Mouse (Mus musculus) gastrocnemius, postnatal 14 days (tissue): ENCODE data around the gene Nnmt. TPM values are rescaled to one million over a fixed set of nuclear protein-coding genes. Genes with fewer than 3 reads are reported as not detected.

Experiments
- DNase-seq: peaks from one replicate; pipeline ENCODE4 v3.0.0; 2021; ENCODE audit warnings: mixed read lengths
- intact Hi-C: fragments of 180-260 bp; cut with DNase I; formaldehyde crosslinking; loops from one replicate; pipeline ENCODE4 v1.15.1; 2025; ENCODE audit warnings: low total_unique reads
- long read RNA-seq, 2 experiments: library from polyadenylated mRNA; stranded (forward); transcript quantifications; one replicate each; pipeline ENCODE4 v2.0.0; 2021
- total RNA-seq, 2 experiments: library from RNA; stranded (reverse); gene quantifications; 2 replicates each; pipeline ENCODE4 v1.2.3; 2021

Gene Nnmt
- total RNA-seq, result 1 to 10 TPM; 6.2 to 7.8 TPM
- long read RNA-seq, experiment 1, partial matches to known transcripts, result 0 of 6 reads
- long read RNA-seq, experiment 1, other reads (novel, unspliced or antisense), result 1 of 6 reads
- long read RNA-seq, experiment 2, transcript Nnmt-201 (3 exons, 1,043 nt), result major isoform, 7 of 7 reads
- long read RNA-seq, experiment 2, partial matches to known transcripts, result 0 of 7 reads
- long read RNA-seq, experiment 2, other reads (novel, unspliced or antisense), result 0 of 7 reads

GRCm38 (mm10) chr9:48604939-48605598 is at the start of gene Nnmt:
Gene Nnmt (minus strand): TSS chr9:48605153.
- DNase-seq, result no peak
- intact Hi-C loops, result no loop called here

DNA sequence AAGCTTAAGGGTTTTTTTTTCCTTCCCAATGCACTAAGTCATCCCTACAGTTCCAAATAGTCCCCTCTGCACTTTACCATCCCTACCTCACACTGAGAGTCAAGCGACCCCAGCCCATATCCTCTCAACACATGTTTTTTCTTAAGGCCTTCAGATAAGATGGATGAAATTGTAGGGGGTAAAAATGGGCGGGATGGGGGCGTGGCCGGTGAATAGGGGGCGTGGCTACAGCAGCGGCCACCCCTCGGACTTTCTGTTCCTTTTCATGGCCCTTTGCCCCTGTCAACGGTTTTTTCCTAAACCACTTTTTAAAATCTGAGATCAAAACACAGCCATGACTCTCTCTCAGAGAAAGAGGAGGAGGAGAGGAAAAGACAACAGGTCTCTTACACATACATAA is 49.8 kb upstream of the Nnmt start:
- intact Hi-C loops, result loop anchor here (5.0 kb wide), 1 partner anchor 78 kb away; no protein-coding TSS in a partner anchor
- DNase-seq, result no peak

GRCm38 (mm10) chr9:48653399-48654070 is 48.6 kb upstream of the Nnmt start:
- intact Hi-C loops, result loop anchor here (5.0 kb wide), 1 partner anchor 79 kb away; no protein-coding TSS in a partner anchor

DNA sequence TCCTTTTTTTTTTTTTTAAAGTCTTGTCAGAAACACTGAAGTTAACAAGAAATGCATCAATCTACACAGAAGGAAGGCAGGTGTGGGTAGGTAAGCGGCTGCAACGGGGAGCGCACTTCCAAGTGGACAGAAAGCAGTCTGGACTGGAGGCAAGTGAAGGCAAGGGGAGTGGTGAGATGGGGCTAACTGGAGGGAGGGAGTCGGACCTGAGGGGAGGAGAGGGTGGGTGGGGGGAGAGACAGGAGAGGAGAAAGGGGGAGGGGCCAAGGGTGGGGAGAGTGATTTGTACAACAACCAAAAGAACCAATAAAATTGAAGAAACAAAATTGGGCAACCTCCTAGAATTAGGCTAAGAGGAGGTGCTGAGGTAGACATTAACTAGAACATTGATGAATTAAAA is 47.1 kb upstream of the Nnmt start:
- intact Hi-C loops, result loop anchor here (5.0 kb wide), 1 partner anchor 80 kb away; no protein-coding TSS in a partner anchor
- DNase-seq, result no peak

More at GRCm38 (mm10) chr9:48653399-48654070, 48.6 kb upstream of the Nnmt start:
- no peak for DNase-seq

GRCm38 (mm10) chr9:48650846-48651245 is 45.9 kb upstream of the Nnmt start:
- intact Hi-C loops, result loop anchor here (5.0 kb wide), 1 partner anchor 81 kb away; no protein-coding TSS in a partner anchor
- no peak for DNase-seq

GRCm38 (mm10) chr9:48649851-48650685 is 45.1 kb upstream of the Nnmt start:
- DNase-seq, result no peak
- intact Hi-C loops, result loop anchor here (5.0 to 10.0 kb wide), 2 partner anchors 82 to 405 kb away; partner anchors contain the start of gene Zw10

DNA sequence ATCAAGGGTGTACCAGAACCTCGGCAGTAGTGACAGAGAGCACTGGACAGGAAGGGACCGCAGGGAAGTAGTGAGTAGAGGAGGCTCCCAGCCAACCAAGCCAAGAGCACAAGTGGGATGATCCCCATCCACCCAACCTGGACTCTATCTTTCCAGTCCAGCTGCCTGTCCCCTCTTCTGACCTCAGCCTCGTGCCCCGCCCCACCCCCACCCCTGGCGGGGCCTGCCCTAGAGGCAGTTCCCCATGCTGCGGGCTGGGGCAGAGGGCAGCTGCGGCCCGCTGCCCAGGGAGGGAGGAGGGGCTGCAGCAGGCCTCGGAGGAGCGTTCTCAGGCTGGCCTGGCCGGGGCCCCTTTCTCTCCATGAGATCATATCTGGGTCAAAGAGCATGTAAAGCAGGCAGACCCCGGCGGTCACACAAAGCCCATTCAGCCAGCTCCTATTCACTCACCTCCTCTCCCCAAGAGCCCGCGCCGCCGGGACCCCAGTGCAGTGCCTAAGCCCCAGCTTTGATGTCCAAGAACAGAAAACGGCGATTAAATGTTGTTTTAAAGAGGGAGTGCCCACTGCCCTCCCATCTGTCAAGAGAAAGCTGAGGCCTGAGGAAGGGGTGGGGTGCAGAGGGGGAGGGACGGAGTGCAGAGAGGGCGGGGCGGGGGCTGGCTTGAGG is 44.3 kb upstream of the Nnmt start:
- DNase-seq, result peak; percentile 69
- intact Hi-C loops, result loop anchor here (10.0 kb wide), 1 partner anchor 406 kb away; the partner anchor contains the start of gene Zw10

DNA sequence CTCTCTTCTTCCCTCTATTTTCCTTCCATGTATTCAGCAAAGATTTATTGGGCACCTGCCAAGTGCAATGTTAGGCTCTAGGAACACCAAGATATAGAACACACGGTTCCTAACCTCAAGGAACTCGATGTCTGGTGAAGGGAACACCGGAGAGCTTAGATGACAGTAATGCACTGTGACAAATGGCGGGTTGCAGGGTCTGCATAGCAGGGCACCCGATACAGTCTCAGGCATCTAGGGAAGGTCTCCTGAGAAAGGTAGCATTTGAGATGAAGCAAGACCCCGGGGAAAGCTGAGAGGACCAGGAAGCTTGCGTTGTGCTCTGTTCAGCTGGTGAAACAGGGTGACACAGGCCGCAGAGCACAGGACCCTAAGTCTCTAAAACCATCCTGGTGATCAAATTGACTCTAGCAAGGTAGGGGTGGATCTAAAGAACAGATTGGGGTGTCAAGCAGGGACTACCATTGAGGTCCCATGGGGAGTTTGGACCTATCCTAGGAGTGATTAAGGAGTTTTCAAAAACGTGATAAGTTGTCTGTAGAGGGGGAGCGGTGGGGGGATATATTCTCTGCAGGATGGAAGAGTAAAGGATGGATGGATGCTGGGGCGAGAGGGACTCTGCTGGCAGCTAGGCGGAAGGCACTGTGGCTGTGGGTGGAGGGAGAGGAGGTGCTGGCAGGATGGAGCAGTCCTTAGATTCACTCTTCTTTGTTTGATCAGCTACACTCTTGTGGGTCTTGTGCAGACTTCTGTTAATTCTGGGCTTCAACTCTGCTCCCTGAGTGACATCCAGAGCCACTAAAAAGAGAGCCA is 43.5 kb upstream of the Nnmt start:
- no peak for DNase-seq
- intact Hi-C loops, result loop anchor here (10.0 kb wide), 1 partner anchor 406 kb away; the partner anchor contains the start of gene Zw10

DNA sequence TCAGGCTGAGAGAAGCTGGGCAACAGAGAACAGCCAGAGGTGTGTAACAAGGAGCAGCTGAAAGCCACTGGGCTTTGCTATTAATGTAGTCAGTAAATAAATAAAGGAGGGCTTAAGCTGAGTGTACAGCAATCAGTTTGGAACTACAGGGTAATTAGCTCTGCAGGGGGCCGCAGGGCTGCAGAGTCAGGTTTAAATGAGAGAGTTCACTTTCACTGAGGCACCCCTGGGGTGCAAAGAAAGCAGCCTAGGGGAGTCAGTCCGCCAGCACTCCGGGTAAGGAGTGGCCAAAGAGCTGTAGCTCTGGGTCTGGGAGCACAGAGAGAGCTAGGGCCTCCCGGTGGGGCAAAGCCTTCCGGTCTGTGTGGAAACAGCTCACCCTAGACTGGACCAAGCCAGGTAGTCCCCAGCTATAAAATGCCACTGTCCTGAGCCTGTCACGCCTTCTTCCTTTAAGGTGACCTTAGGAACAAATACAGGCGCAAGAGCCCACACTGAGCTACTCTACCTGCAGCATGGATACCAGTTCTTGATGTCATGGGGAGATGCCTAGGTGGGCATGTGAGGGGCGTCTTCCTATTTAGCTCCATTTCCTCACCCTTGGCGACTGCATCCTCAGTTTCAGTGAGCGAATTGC is 42.8 kb upstream of the Nnmt start:
- DNase-seq, result no peak

DNA sequence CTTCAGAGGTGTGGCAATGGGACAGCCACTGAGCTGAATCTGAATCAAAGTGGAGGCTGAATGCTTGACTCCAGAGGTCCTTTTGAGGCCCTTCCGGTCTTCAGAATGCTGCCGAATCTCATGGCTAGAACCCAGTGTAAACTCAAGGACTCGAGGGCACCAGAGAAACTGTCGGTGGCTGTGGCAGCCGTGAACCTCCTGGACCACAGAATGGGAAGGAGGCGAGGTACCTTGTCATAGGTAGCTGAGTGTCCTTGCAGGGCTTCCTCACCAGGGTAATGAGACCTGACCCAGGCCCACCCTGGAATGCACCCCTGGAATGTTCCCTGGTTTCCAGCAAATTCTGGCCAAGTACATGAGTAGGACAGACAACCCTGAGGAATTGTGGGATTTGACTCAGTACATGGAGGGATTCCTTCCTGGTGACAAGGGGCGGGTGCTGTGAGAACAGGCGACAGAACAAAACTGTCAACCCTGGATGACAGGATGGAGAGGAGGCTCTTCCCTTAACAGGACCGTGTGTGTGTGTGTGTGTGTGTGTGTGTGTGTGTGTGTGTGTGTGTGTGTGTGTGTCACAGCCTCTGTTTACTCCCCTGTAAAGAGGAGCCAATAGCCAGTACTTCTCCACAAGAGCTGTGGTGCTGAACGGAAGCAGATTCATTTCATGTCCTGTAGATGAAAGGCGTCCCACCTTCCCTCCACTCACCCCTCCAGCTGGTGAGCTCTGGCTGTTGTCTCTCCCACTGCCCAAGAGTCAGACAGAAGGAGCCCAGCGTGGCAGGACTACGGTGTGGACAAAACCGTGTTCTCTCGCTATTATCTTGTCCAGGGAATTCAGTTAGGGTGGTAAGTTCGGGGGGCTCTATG is 42.1 kb upstream of the Nnmt start:
- no peak for DNase-seq
- intact Hi-C loops, result loop anchor here (10.0 kb wide), 1 partner anchor 408 kb away; the partner anchor contains the start of gene Zw10

More for the DNA sequence above, 42.8 kb upstream of the Nnmt start:
- intact Hi-C loops, result loop anchor here (10.0 kb wide), 1 partner anchor 407 kb away; the partner anchor contains the start of gene Zw10

GRCm38 (mm10) chr9:48646251-48646650 is 41.3 kb upstream of the Nnmt start:
- DNase-seq, result peak; percentile 56
- intact Hi-C loops, result loop anchor here (10.0 kb wide), 1 partner anchor 409 kb away; the partner anchor contains the start of gene Zw10

DNA sequence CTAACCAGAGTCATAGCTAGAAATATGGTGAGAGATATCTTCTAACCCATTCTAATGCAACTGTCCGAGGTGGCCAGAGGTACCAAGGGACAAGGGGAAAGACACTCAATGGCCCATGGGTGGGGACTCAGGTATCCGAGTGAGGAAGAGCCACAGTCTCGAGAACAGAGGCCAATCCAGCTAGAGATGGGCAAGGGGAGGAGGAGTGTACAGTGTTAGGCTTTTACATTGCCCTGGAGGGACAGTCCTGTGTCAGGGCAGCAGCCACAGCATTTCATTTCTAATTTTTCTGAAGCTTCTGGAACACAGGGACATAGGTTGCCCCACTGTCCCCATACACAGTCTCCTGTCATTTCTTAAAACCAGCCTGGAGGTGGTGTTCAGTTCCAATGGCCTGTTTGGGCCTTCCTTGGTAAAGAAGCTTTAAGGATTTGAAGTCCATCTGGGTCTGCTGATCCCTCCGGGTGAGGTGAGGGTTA is 40.7 kb upstream of the Nnmt start:
- intact Hi-C loops, result loop anchor here (2.0 to 10.0 kb wide), 3 partner anchors 215 to 409 kb away; partner anchors contain the start of gene Zw10
- no peak for DNase-seq

GRCm38 (mm10) chr9:48644926-48645647 is 40.1 kb upstream of the Nnmt start:
- DNase-seq, result no peak

DNA sequence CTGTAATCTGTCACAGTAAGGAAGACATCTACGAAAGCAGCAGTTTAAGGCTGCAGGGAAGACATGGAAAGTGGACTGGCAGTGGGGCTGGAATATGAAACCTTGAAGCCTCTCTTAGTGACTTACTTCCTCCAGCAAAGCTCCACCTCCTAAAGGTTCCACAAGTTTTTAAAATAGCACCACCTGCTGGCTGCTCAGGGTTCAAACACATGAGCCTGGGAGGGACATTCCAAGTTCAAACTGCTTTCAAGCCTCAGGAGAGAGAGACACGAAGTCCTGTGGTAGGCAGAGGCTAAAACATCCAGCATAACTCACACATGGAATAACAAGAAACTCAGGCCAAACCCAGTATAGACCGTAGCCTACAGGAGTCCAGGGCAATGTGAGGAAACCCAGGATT is 39.4 kb upstream of the Nnmt start:
- DNase-seq, result no peak
- intact Hi-C loops, result loop anchor here (2.0 to 10.0 kb wide), 4 partner anchors 216 to 410 kb away; partner anchors contain the start of gene Zw10

More at GRCm38 (mm10) chr9:48644926-48645647, 40.1 kb upstream of the Nnmt start:
- intact Hi-C loops, result loop anchor here (2.0 to 10.0 kb wide), 4 partner anchors 216 to 410 kb away; partner anchors contain the start of gene Zw10

DNA sequence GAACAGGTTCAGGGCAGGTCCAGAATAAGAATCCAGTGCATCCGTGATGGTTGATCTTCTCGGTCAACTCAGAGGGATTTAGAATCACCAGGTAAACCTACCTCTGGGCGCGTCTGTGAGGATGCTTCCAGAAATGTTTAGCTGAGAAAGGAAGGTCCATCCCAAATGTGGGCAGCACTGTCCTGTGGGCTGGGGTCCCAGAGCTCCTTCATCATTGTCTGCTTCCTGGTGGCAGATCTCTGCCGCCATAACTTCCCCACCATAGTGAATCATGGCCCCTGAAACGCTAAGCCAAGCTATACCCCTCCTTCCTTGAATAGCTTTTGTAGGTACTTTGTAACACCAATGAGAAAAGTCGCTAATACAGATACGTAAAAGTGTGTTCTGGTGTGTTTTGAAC is 36.7 kb upstream of the Nnmt start:
- no peak for DNase-seq
- intact Hi-C loops, result loop anchor here (5.0 to 10.0 kb wide), 2 partner anchors 331 to 413 kb away; partner anchors contain the start of gene Zw10
